Mouse (Mus musculus): ENCODE measurements at regions not wholly inside any gene's neighbourhood (a gene's known extent, or its start where the extent isn't known, plus 50 kb on each side); places are given as distances from the start of the nearest gene placed in this dataset.

DNA sequence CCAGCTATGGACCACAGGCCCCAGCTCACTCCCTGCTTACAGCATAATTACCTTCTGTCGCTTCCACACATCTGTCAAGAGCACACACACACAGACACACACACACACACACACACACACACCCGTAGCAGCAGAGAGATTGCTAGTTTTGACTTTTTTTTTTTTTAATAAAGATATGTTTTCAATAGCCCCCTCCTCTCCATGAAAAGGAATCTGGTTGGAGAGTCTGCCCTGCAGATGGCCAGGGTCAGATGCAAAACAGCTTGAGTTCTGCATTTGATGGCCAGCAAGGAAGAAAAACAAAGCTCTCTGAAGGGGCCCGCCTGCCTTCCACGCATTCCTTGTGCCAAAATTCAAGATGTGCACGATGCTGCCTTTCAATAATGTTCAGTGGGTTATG is 99.8 kb upstream of the Castor2 start:
- H3K9ac ChIP-seq = no peak overlapping the region
- H3K4me2 ChIP-seq (replicated peaks) = no peak overlapping the region
- H3K4me3 ChIP-seq = no peak overlapping the region
- no peaks in the 10 kb centered on the region for H3K27me3 ChIP-seq
- no peaks in the 10 kb centered on the region for H3K9me3 ChIP-seq (replicated peaks)
- 2% methylated on average over 5 of the region's 5 CpGs for WGBS
- H3K4me1 ChIP-seq = peaks cover 13% of the 10 kb centered on the region
- no peak for ATAC-seq (ENCODE audit: low FRiP score)
- no peaks in the 10 kb centered on the region for H3K36me3 ChIP-seq
- peak overlapping the region; percentile 60 for H3K27ac ChIP-seq

DNA sequence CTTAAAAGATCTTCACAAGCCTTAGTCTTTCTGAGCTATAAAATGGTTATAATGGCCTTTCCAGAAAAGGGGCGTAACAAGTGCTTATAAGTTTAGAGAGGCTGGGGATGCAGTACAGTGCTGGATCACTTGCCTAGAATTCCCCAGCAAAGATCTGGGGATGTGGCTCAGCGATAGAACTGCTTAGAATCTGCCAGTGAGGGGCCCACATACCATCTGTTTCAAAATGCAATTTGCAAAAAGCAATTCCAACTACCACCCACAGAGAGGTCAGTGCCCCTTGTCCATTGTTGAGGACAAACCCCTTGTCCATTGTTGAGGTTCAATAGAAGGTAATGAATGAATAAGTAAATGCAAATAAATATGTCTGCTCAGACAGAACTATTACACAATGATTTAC is 107.5 kb upstream of the Castor2 start:
- no peaks in the 10 kb centered on the region for H3K36me3 ChIP-seq
- H3K4me1 ChIP-seq = peaks cover 10% of the 10 kb centered on the region
- H3K9me3 ChIP-seq (replicated peaks) = no peaks in the 10 kb centered on the region
- 38% methylated on average over 2 of the region's 2 CpGs for WGBS
- H3K4me3 ChIP-seq = no peak overlapping the region
- no peak overlapping the region for H3K4me2 ChIP-seq (replicated peaks)
- ATAC-seq (ENCODE audit: low FRiP score) = no peak
- no peak overlapping the region for H3K9ac ChIP-seq
- peaks cover 6% of the 10 kb centered on the region; the same call in 1 of the 2 replicates for H3K27me3 ChIP-seq
- H3K27ac ChIP-seq = no peak overlapping the region

DNA sequence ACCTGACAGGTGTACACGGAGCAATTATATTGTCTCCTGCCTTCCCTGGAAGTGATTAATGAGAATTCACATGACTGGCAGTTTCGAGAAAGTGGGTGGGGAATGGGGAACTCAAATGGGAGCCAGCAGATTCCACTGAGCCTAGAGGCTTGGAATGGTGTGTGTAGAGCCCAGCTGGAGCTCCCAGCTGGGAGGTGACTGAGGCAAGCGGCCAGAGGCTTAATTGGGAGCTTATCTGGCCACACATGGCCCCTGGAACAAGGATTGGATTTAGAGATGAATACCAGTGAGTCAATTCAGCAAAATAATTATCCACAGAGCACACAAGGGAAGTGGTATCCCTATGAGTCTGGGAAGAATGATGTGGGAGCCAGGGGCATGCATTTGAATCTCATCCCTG is 108.0 kb upstream of the Castor2 start:
- Histone ChIP-seq H3K4me1 (peaks cover 10% of the 10 kb centered on the region), H3K4me2 (replicated peaks) (no peak overlapping the region), H3K4me3 (no peak overlapping the region), H3K36me3 (no peaks in the 10 kb centered on the region), H3K27me3 (peaks cover 8% of the 10 kb centered on the region; the same call in 1 of the 2 replicates), H3K9ac (no peak overlapping the region), H3K27ac (no peak overlapping the region), H3K9me3 (replicated peaks) (no peaks in the 10 kb centered on the region)
- no peak for ATAC-seq (ENCODE audit: low FRiP score)
- 14% methylated on average over 3 of the region's 3 CpGs for WGBS

DNA sequence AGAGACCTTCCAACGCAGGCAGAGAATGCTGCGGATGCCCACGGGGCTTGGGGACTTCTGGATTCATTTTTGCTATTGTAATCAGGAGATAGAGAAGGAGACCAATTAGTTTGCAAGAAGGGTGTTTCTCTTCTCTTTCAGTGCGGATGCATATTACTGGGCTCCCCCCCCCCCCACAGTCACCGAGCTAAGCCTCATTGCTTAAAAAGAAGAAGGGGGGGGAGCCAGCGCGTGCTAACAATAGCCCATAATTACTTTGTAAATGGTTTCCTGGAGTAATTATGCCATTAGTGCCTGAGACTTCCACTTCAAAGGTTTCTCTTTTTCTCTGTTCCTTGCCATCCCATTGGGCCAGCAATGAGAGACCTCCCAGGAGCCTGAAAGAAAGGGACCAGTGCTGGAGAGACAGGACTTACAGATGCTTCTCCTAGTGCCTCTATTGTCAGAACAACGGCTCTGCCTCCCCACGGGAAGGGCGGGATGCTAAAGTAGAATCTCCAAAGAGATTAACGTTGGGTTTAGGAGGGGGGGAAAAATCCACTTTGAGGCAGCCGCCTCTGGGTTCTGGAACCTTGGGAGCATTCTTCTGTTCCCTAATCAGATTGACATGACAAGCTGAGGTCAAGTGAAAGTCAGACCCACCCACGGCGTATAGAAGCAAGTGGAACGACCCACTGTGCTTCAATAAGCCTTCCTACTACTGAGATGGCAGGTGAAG is 116.1 kb upstream of the Castor2 start:
- Histone ChIP-seq H3K36me3 (no peaks in the 10 kb centered on the region), H3K27me3 (peaks cover 44% of the 10 kb centered on the region), H3K4me3 (no peak overlapping the region), H3K4me1 (peaks cover 18% of the 10 kb centered on the region), H3K9me3 (replicated peaks) (no peaks in the 10 kb centered on the region), H3K9ac (no peak overlapping the region; the same call in 1 of the 2 replicates), H3K27ac (0 out of 2 replicates have a peak overlapping the region, but pooled peaks have one; percentile 7), H3K4me2 (replicated peaks) (peak overlapping the region; percentile 27)
- WGBS = 2% methylated on average over 15 of the region's 15 CpGs
- ATAC-seq (ENCODE audit: low FRiP score) = peak; percentile 56

DNA sequence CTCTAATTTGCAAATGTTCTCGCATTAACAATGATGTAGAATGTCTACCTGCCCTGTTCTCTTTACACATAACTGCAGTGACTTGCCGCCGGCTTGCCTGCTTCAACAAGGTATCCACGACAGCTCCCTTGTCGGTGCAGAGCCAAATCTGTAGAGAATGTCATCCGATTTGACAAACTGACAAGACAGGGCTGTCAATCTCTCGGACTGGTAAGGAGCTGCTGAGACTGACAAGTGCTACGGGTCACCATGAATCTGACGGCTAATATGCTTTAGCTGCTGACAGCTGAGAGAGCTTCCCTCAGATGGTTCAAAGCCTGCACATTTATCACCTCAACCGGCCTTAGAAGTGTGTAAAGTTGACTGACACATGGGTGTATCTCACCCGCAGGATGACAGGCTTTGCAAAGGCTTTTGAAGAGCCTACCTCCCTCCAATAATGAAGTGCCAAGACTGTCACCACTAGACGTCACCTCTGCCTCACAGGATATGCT is 129.0 kb upstream of the Castor2 start:
- no peak overlapping the region for H3K4me2 ChIP-seq (replicated peaks)
- WGBS = 79% methylated on average over 12 of the region's 12 CpGs
- no peaks in the 10 kb centered on the region; the same call in 1 of the 2 replicates for H3K4me1 ChIP-seq
- no peak overlapping the region for H3K27ac ChIP-seq
- peaks cover 9% of the 10 kb centered on the region for H3K9me3 ChIP-seq (replicated peaks)
- no peak for ATAC-seq (ENCODE audit: low FRiP score)
- H3K4me3 ChIP-seq = no peak overlapping the region
- no peaks in the 10 kb centered on the region for H3K27me3 ChIP-seq
- no peaks in the 10 kb centered on the region for H3K36me3 ChIP-seq
- H3K9ac ChIP-seq = no peak overlapping the region

DNA sequence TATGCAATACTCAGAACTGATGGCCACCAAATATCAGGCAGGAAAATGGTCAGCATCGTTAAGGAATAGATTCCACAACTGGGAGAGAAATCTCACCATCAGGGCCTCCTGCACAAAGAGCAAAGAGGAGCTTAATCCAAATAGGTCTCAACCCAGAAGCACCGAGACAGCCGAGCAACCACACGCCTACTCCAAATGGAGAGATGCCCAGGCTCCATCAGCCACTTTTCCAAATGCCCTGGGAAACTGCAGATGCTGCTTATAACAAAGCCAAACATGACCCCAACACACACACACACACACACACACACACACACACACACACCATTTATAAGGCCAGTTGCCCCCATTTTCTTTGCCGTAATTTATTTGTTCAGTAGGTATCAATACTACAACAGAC is 136.2 kb upstream of the Castor2 start:
- H3K36me3 ChIP-seq = no peaks in the 10 kb centered on the region
- no peak overlapping the region for H3K4me2 ChIP-seq (replicated peaks)
- H3K27ac ChIP-seq = no peak overlapping the region
- no peaks in the 10 kb centered on the region for H3K27me3 ChIP-seq
- H3K4me3 ChIP-seq = no peak overlapping the region
- no peak for ATAC-seq (ENCODE audit: low FRiP score)
- H3K9ac ChIP-seq = no peak overlapping the region
- H3K4me1 ChIP-seq = no peaks in the 10 kb centered on the region
- H3K9me3 ChIP-seq (replicated peaks) = peaks cover 9% of the 10 kb centered on the region
- 93% methylated on average over 5 of the region's 5 CpGs for WGBS

DNA sequence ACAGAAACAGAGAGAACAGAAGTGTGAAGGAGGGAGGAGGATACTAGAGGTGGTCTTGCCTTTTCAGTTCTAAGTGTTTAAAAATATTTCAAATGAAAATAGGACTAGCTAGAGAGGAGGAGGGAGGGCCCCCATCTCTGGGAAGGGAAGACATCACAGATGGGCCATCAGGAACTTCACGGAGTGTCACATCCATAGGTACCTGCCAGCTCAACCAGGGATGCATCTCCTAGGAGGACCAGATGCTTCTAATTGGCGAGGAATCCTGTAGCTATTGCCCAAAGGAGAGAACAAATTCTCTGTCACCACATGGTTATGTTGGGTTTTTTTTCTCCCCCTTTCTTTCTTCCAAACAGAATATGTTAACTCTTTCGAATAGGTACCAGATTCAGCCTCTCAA is 158.7 kb upstream of the Castor2 start:
- H3K9me3 ChIP-seq (replicated peaks) = no peaks in the 10 kb centered on the region
- H3K27me3 ChIP-seq = no peaks in the 10 kb centered on the region
- no peak overlapping the region for H3K4me3 ChIP-seq
- no peak for ATAC-seq (ENCODE audit: low FRiP score)
- no peak overlapping the region for H3K27ac ChIP-seq
- H3K4me2 ChIP-seq (replicated peaks) = no peak overlapping the region
- H3K9ac ChIP-seq = no peak overlapping the region
- 84% methylated on average over 3 of the region's 3 CpGs for WGBS
- H3K36me3 ChIP-seq = no peaks in the 10 kb centered on the region
- peaks cover 4% of the 10 kb centered on the region; the same call in 1 of the 2 replicates for H3K4me1 ChIP-seq

DNA sequence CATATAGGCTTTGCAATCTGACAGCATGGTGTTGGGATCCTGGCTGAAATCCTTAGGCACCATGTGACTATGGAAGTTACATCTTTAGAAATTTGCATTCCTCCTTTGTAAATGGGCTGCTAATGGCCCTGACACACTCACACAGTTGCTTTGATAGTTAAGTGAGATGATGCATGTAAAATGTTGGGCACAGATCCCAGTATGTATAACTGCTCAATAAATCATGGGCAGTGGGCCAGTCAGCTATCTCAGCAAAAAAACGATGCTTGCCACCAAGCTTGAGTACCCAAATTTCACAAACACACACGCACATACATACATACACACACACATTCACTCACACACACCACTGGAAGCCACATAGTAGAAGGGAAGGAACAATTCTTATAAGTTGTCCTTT is 159.5 kb upstream of the Castor2 start:
- no peaks in the 10 kb centered on the region for H3K9me3 ChIP-seq (replicated peaks)
- WGBS = 82% methylated on average over 2 of the region's 2 CpGs
- peaks cover 4% of the 10 kb centered on the region; the same call in 1 of the 2 replicates for H3K4me1 ChIP-seq
- no peak for ATAC-seq (ENCODE audit: low FRiP score)
- no peaks in the 10 kb centered on the region for H3K36me3 ChIP-seq
- H3K27ac ChIP-seq = no peak overlapping the region
- H3K4me2 ChIP-seq (replicated peaks) = no peak overlapping the region
- H3K9ac ChIP-seq = no peak overlapping the region
- H3K4me3 ChIP-seq = no peak overlapping the region
- no peaks in the 10 kb centered on the region for H3K27me3 ChIP-seq

DNA sequence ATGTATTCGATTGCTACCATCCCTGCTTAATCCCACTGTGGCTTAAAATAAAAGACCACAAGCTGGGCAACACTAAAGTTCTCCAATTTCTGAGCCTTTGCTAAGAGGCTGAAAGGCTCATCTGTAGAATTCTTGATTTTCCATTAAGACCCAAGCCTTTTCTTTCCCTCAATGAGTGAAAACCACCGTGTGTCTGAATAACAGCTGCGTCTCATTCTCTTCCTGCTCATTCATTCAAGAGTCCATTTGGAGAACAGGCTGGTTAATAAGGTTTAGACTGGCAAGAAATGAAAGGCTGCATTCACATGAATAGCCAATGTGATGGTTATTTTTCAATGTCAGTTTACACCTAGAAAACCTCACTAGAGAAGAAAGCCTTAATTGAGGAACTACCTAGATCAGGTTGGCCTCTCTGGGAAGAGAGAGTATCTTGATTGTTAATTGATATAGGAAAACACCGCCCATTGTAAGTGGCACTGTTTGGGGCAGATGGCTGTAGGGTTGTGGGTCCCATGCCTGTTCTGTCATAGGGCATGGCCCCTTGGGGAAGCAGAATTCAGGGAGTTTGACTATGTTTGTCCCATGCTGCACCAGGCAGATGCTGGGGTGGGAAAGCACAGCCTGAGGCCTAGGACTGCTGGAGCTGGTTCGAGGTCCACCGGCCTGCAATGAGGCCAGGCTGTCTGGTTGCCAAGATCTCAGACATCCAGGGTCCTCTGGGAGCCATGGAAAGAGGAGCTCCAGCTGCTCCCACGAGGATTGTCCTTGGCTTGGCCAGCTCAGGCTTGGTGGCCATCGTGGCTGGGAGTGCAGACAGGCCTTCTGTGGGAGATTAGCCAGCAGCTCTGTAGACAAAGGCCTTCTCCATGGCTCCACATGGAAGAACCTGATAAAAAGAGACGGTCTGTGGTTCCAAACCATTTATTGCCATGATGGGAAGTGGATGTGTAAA is 161.3 kb upstream of the Castor2 start:
- H3K9me3 ChIP-seq (replicated peaks) = no peaks in the 10 kb centered on the region
- no peak overlapping the region for H3K4me3 ChIP-seq
- 58% methylated on average over 9 of the region's 9 CpGs for WGBS
- no peaks in the 10 kb centered on the region for H3K27me3 ChIP-seq
- ATAC-seq (ENCODE audit: low FRiP score) = peak; percentile 26; the same call in 1 of the 2 replicates
- peaks cover 4% of the 10 kb centered on the region; the same call in 1 of the 2 replicates for H3K4me1 ChIP-seq
- H3K27ac ChIP-seq = peak overlapping the region; percentile 45
- no peak overlapping the region for H3K9ac ChIP-seq
- no peaks in the 10 kb centered on the region for H3K36me3 ChIP-seq
- no peak overlapping the region for H3K4me2 ChIP-seq (replicated peaks)

DNA sequence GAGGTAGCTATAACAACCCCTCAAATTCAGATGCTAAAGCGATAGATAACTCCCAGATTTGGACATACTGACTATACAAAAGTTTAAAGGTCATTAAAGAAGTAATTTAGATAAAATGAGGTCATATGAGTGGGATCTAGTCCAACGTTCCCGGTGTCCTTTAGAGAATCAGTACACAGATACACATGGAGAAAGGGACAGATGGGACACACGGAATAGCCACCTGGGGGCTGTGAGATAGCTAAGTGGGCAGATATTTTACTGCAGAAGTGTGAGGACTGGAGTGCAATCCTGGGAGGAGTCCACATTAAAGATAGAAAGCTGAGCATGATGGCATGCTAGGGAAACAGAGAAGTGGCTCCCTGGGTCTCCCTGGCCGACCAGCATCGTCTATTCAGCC is 164.1 kb upstream of the Castor2 start:
- no peaks in the 10 kb centered on the region for H3K27me3 ChIP-seq
- no peak overlapping the region for H3K4me2 ChIP-seq (replicated peaks)
- no peak overlapping the region for H3K9ac ChIP-seq
- H3K4me3 ChIP-seq = no peak overlapping the region
- H3K4me1 ChIP-seq = peaks cover 4% of the 10 kb centered on the region; the same call in 1 of the 2 replicates
- 87% methylated on average over 6 of the region's 6 CpGs for WGBS
- H3K36me3 ChIP-seq = no peaks in the 10 kb centered on the region
- ATAC-seq (ENCODE audit: low FRiP score) = no peak
- H3K9me3 ChIP-seq (replicated peaks) = no peaks in the 10 kb centered on the region
- no peak overlapping the region for H3K27ac ChIP-seq

DNA sequence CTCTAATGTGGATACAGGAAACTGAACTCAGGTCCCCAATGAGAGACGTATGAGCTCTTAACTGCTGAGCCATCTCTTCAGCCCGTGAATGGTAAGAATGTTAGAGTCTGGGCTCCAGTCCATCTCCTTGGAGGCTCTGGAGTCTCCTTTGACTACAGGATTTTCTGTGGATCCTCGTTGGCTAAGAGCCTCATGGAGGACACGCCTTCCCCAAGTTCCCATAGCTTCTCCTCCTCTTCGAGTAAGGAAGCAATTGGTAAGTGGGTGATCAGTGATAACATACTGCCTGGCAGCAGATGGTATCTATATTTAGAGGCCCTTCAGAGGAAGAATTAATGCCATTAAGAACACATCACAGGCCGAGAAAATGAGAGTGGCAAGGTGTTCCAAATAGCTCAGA is 164.5 kb upstream of the Castor2 start:
- Histone ChIP-seq H3K36me3 (no peaks in the 10 kb centered on the region), H3K27ac (no peak overlapping the region), H3K9me3 (replicated peaks) (no peaks in the 10 kb centered on the region), H3K4me2 (replicated peaks) (no peak overlapping the region), H3K4me1 (peaks cover 4% of the 10 kb centered on the region; the same call in 1 of the 2 replicates), H3K27me3 (no peaks in the 10 kb centered on the region), H3K9ac (no peak overlapping the region), H3K4me3 (no peak overlapping the region)
- WGBS = 79% methylated on average over 6 of the region's 6 CpGs
- ATAC-seq (ENCODE audit: low FRiP score) = no peak

DNA sequence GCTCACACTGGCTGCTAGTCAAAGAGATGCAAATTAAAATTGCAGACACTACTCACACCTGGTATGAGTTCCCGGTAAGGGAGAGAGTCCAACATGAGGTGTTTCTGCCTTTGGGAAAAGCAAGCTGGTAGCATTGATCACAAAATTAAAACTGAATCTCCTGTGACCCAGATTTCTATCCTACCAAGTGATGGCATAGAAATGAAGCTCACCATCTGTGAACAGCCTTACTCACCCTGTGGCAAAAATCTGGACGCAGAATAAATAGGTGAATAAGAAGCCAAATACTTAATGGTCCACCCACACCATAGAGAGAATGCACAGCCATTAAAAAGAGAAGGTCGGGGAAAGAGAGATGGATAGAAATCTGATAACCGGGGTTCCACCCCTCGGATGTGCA is 169.4 kb upstream of the Castor2 start:
- Histone ChIP-seq H3K27ac (no peak overlapping the region), H3K9me3 (replicated peaks) (no peaks in the 10 kb centered on the region), H3K27me3 (no peaks in the 10 kb centered on the region), H3K36me3 (no peaks in the 10 kb centered on the region), H3K4me2 (replicated peaks) (no peak overlapping the region), H3K4me1 (no peaks in the 10 kb centered on the region), H3K4me3 (no peak overlapping the region), H3K9ac (no peak overlapping the region)
- WGBS = 81% methylated on average over 5 of the region's 5 CpGs
- ATAC-seq (ENCODE audit: low FRiP score) = no peak
